Mouse (Mus musculus): ENCODE measurements at regions not wholly inside any gene's neighbourhood (a gene's known extent, or its start where the extent isn't known, plus 50 kb on each side); places are given as distances from the start of the nearest gene placed in this dataset.

DNA sequence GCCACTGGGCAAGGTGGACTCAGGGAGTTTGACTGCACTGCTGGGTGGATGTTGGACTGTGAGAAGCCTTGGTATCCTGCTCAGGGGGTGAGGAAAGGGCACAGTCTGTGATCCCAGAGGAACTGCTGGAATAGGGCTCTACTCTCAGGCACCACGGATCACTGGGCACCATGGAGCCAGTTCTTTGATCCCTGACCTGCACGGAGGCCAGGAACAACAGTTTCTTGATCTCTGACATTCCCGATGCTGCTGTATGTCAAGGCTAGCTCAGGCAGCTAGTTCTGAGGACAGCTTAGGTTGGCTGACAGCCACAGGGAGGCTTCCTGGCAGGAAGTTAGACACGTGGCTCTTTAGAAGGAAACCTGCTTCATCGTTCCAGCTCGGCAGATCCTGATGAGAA is 289.5 kb upstream of the Slit2 start:
- TF ChIP-seq POLR2A (IDR thresholded peaks at IDR 0.05; ENCODE audit: low read depth, low read length) (no peak), CTCF (IDR thresholded peaks at IDR 0.05; ENCODE audit: borderline replicate concordance, insufficient read depth, low read length) (no peak)
- Histone ChIP-seq H3K4me1 (ENCODE audit: control insufficient read depth, insufficient read depth, low read length) (no peaks in the 10 kb centered on the region), H3K4me3 (ENCODE audit: insufficient read depth, low read length) (no peak overlapping the region), H3K27ac (ENCODE audit: insufficient read depth, low read length) (no peak overlapping the region)

DNA sequence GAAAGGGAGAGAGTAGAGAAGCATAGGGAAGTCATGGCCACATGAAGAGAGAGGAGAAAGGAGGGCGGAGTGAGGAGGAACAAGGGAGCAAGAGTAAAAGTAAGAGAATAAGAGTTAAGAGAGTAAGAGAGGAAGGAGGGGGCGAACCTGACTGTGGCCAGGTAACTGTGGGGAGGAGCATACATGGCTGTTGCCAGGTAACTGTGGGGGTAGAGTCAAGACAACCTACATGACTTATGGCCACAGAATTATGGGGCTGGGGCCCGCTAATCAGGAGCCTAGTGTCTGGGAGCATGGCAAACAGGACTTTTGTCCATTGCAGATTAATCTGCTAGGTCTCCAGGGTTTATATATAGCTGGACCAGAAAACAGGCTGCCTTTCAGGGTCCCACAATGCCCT is 289.0 kb upstream of the Slit2 start:
- no peaks in the 10 kb centered on the region for H3K4me1 ChIP-seq (ENCODE audit: control insufficient read depth, insufficient read depth, low read length)
- no peak for TF ChIP-seq POLR2A (IDR thresholded peaks at IDR 0.05; ENCODE audit: low read depth, low read length)
- TF ChIP-seq CTCF (IDR thresholded peaks at IDR 0.05; ENCODE audit: borderline replicate concordance, insufficient read depth, low read length) = no peak
- no peak overlapping the region for H3K4me3 ChIP-seq (ENCODE audit: insufficient read depth, low read length)
- H3K27ac ChIP-seq (ENCODE audit: insufficient read depth, low read length) = no peak overlapping the region

DNA sequence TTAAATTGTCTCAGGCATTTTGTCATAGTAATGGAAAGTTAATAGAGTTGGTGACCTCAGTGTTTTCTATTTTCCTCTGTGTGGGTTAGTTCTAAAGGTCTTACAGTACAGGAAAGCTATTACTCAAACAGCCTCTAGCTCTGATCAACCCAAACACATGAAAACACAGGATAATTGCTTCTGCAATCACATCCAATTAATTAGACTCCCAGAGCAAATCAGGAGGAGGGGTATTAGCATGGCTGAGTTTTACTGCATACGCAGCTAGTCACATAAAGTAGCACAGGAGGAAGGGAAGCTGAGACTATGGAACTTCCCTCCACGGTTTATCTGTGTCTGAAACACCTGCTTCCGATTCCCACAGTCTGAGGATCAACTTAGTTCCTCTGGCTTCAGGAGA is 288.3 kb upstream of the Slit2 start:
- Histone ChIP-seq H3K4me1 (ENCODE audit: control insufficient read depth, insufficient read depth, low read length) (no peaks in the 10 kb centered on the region), H3K4me3 (ENCODE audit: insufficient read depth, low read length) (no peak overlapping the region), H3K27ac (ENCODE audit: insufficient read depth, low read length) (no peak overlapping the region)
- TF ChIP-seq POLR2A (IDR thresholded peaks at IDR 0.05; ENCODE audit: low read depth, low read length) (no peak), CTCF (IDR thresholded peaks at IDR 0.05; ENCODE audit: borderline replicate concordance, insufficient read depth, low read length) (no peak)

DNA sequence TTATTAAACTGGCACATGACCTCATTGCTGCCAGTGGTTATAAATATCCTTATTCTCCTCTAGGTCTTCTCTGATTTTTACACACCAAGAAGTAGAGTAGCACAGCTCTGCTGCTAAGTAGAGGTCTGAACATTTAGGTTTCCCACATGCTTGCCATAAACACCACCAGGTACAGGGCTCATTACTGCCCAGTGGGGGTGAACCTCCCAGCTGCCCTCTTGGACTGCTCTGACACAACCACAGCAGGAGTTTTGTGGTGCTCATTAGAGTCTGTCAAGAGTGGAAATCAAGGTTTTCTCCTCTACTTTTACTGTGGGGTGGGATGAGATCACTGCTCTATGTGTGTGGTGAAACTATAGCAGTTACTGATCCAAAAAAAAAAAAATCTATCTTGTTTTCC is 271.4 kb upstream of the Slit2 start:
- TF ChIP-seq POLR2A (IDR thresholded peaks at IDR 0.05; ENCODE audit: low read depth, low read length) (no peak), CTCF (IDR thresholded peaks at IDR 0.05; ENCODE audit: borderline replicate concordance, insufficient read depth, low read length) (no peak)
- Histone ChIP-seq H3K4me3 (ENCODE audit: insufficient read depth, low read length) (no peak overlapping the region), H3K4me1 (ENCODE audit: control insufficient read depth, insufficient read depth, low read length) (no peaks in the 10 kb centered on the region), H3K27ac (ENCODE audit: insufficient read depth, low read length) (no peak overlapping the region)

DNA sequence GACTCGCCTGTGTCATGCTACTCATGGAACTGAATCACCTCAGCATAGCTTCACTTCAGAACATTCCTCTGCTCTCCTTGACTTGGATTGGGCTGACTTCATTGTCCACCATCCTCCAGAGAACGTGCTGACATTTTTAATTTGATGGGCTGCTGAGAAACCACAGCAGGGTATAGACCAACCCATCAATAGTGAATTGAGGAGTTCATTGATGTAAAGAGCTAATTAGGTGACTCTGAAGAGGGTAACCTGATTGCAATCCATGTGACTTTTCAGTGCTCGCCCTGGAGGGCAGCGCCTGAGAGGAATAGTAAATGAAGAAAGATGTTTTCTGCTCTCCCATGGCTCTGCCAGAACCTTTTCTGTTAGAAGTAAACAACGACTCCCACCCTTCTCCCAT is 268.6 kb upstream of the Slit2 start:
- H3K4me3 ChIP-seq (ENCODE audit: insufficient read depth, low read length) = no peak overlapping the region
- TF ChIP-seq CTCF (IDR thresholded peaks at IDR 0.05; ENCODE audit: borderline replicate concordance, insufficient read depth, low read length) (no peak), POLR2A (IDR thresholded peaks at IDR 0.05; ENCODE audit: low read depth, low read length) (no peak)
- H3K4me1 ChIP-seq (ENCODE audit: control insufficient read depth, insufficient read depth, low read length) = no peaks in the 10 kb centered on the region
- no peak overlapping the region for H3K27ac ChIP-seq (ENCODE audit: insufficient read depth, low read length)

DNA sequence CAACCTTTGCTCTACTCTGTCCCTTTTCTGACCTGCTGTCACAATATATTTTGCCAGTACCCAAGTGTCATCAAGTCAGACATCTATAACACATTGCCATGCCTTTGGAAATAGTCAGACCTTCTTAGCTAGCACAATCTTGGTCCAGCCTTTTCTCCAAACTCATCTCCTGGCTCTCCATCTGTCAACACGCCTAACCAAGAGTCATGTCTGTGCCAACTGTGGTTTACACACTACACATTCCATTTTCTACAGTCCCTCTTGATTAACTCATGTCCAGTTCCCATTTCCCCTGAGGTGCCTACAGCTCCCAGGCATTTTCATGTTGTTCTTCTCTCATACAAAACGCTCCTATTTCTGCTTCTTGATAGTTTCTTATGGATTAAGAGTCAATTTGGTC is 258.0 kb upstream of the Slit2 start:
- Histone ChIP-seq H3K4me3 (ENCODE audit: insufficient read depth, low read length) (no peak overlapping the region), H3K4me1 (ENCODE audit: control insufficient read depth, insufficient read depth, low read length) (no peaks in the 10 kb centered on the region), H3K27ac (ENCODE audit: insufficient read depth, low read length) (no peak overlapping the region)
- TF ChIP-seq CTCF (IDR thresholded peaks at IDR 0.05; ENCODE audit: borderline replicate concordance, insufficient read depth, low read length) (no peak), POLR2A (IDR thresholded peaks at IDR 0.05; ENCODE audit: low read depth, low read length) (no peak)

DNA sequence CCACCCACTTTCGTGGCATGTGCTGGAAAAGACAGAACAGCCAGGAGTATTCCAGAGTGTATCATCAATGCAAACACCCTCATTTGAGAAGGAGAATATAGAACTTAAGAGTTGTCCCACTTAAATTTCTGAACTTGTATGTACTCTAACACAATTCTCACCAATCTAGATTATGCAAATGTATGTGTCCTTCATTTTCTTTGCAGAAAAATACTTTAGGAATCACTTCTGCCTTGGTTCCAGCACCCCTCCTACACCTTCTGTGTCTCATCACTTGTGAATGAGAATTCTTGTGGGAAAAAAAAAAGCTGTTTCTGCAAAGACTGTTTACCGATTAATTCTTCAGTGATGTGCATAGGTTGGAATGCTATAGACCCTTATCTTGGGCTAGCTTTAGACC is 240.2 kb upstream of the Slit2 start:
- Histone ChIP-seq H3K4me3 (ENCODE audit: insufficient read depth, low read length) (no peak overlapping the region), H3K27ac (ENCODE audit: insufficient read depth, low read length) (no peak overlapping the region)
- TF ChIP-seq POLR2A (IDR thresholded peaks at IDR 0.05; ENCODE audit: low read depth, low read length) = no peak
- TF ChIP-seq CTCF (IDR thresholded peaks at IDR 0.05; ENCODE audit: borderline replicate concordance, insufficient read depth, low read length) = no peak

DNA sequence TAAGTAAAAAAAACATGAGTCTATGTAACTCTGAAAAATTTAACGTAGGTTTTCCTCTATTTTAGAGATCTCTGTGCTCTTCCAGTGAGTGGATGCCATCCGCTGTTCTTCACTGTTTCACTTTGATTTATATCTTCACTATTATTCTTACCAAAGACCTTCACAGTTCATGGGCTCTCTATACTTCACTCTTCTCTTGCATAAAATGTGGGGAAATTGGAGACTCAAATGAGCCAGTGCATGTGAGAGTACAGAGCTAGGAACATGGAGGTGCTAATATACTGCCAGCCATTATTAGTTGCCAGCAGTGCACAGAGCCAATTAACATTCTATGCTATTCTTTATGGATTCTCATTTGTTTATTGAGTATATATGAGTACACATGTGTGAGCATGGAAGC is 237.8 kb upstream of the Slit2 start:
- Histone ChIP-seq H3K4me1 (ENCODE audit: control insufficient read depth, insufficient read depth, low read length) (no peaks in the 10 kb centered on the region), H3K4me3 (ENCODE audit: insufficient read depth, low read length) (no peak overlapping the region), H3K27ac (ENCODE audit: insufficient read depth, low read length) (no peak overlapping the region)
- TF ChIP-seq CTCF (IDR thresholded peaks at IDR 0.05; ENCODE audit: borderline replicate concordance, insufficient read depth, low read length) = no peak
- TF ChIP-seq POLR2A (IDR thresholded peaks at IDR 0.05; ENCODE audit: low read depth, low read length) = no peak

More for the DNA sequence above, 240.2 kb upstream of the Slit2 start:
- H3K4me1 ChIP-seq (ENCODE audit: control insufficient read depth, insufficient read depth, low read length) = no peaks in the 10 kb centered on the region

DNA sequence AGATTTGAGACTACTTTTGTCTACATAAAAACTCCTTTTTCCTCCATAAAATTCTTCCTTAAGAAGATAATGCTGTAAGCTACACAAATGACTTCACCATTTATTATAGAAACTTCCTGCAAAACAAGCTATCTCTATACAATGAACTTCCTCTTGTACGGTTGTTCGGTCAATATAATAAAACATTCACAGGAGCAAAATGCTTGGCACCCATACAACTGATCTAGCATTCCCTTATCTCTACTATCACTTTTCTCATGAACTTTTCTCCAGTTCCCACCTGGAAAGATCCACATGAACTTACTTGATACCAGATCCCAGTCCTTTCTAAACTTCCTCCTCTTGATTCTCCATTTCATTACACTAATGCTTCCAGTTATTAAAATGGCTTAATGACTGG is 231.0 kb upstream of the Slit2 start:
- H3K27ac ChIP-seq (ENCODE audit: insufficient read depth, low read length) = no peak overlapping the region
- no peak overlapping the region for H3K4me3 ChIP-seq (ENCODE audit: insufficient read depth, low read length)
- TF ChIP-seq POLR2A (IDR thresholded peaks at IDR 0.05; ENCODE audit: low read depth, low read length) = no peak
- no peak for TF ChIP-seq CTCF (IDR thresholded peaks at IDR 0.05; ENCODE audit: borderline replicate concordance, insufficient read depth, low read length)
- H3K4me1 ChIP-seq (ENCODE audit: control insufficient read depth, insufficient read depth, low read length) = no peaks in the 10 kb centered on the region

DNA sequence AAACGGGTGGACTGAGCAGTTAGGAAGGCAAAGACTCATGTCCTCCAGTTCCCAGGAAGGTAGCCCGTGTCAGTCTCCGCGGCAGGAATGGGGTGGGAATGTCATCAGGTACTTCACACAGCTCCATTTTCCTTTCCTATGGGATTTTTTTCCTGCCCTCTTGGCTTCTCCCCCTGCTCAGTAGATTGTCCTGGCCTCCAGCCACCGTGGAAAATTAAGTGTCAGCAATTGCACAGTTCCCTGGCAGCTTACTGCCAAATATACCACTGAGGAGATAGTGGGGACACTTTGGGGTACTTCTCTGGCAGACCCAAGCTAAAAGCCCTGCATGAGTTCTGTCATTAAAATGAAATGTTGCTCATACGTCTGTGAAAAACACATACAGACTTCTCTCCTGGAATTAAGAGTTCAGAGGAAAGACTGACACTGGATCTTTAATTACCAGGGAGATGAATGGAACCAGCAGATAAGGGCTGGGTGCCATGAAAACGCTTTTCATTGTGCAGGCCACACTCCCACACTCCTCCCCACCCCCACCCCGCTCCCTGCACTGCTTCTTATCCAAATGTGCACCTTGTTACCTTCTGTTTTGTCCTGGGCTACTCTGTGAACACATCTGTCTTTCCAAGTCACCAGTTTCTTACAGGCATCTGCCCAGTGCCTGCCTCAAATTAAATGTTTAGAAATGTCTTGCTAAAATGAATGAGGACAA is 210.1 kb upstream of the Slit2 start:
- H3K27ac ChIP-seq (ENCODE audit: insufficient read depth, low read length) = no peak overlapping the region
- H3K4me1 ChIP-seq (ENCODE audit: control insufficient read depth, insufficient read depth, low read length) = no peaks in the 10 kb centered on the region
- H3K4me3 ChIP-seq (ENCODE audit: insufficient read depth, low read length) = no peak overlapping the region
- no peak for TF ChIP-seq POLR2A (IDR thresholded peaks at IDR 0.05; ENCODE audit: low read depth, low read length)
- TF ChIP-seq CTCF (IDR thresholded peaks at IDR 0.05; ENCODE audit: borderline replicate concordance, insufficient read depth, low read length) = no peak

Data from embryonic fibroblast, embryonic 13.5 days (primary cell).